Mouse (Mus musculus) midbrain, embryonic 14.5 days (tissue): ENCODE measurements around the gene Gm3285. TPM values are rescaled to one million over a fixed set of nuclear protein-coding genes. Genes with fewer than 3 reads are reported as not detected.

Experiments
- ATAC-seq: fragments of 200-750 bp; cut with Nextera tagmentation; 2 replicates; pipeline ENCODE4 v1.8.0; 2017; ENCODE audit warnings: moderate number of reproducible peaks, moderate library complexity; ENCODE audit not compliant: low FRiP score, low TSS enrichment
- DNase-seq: peaks from one replicate; pipeline ENCODE4 v3.0.0-alpha.2; 2015
- H3K27ac ChIP-seq: fragments of 300-500 bp; sonication (generic); replicated peaks from 2 replicates; pipeline ENCODE4 v1.5.1; 2014; ENCODE audit warnings: mild to moderate bottlenecking, low read depth, low read length, moderate library complexity
- H3K27me3 ChIP-seq: fragments of 300-500 bp; sonication (generic); 2 replicates; pipeline ENCODE4 v1.6.1; 2014; ENCODE audit warnings: low read length, control low read depth, mixed read lengths; ENCODE audit not compliant: control insufficient read depth, insufficient read depth
- H3K36me3 ChIP-seq: fragments of 300-500 bp; sonication (generic); 2 replicates; pipeline ENCODE4 v1.6.1; 2014; ENCODE audit warnings: low read length, control low read depth; ENCODE audit not compliant: control insufficient read depth, insufficient read depth
- H3K4me1 ChIP-seq: fragments of 300-500 bp; sonication (generic); 2 replicates; pipeline ENCODE4 v1.6.1; 2014; ENCODE audit warnings: mild to moderate bottlenecking, antibody characterized with exemption, low read length, control low read depth; ENCODE audit not compliant: control insufficient read depth, insufficient read depth
- H3K4me2 ChIP-seq: fragments of 300-500 bp; sonication (generic); 2 replicates; pipeline ENCODE4 v1.6.1; 2014; ENCODE audit warnings: mild to moderate bottlenecking, low read length, moderate library complexity
- H3K4me3 ChIP-seq: fragments of 300-500 bp; sonication (generic); replicated peaks from 2 replicates; pipeline ENCODE4 v1.5.1; 2014; ENCODE audit warnings: low read depth, low read length
- H3K9ac ChIP-seq: fragments of 300-500 bp; sonication (generic); replicated peaks from 2 replicates; pipeline ENCODE4 v1.6.1; 2014; ENCODE audit warnings: mild to moderate bottlenecking, low read length, moderate library complexity
- H3K9me3 ChIP-seq: fragments of 300-500 bp; sonication (generic); 2 replicates; pipeline ENCODE4 v1.6.1; 2016; ENCODE audit warnings: low read length, control low read depth, mixed read lengths; ENCODE audit not compliant: control insufficient read depth
- WGBS: fragments of 180-500 bp; shearing (Covaris S2); extraction: QIAGEN DNeasy Blood & Tissue Kit; methylation state at CpG from one replicate; pipeline ENCODE4 v1.1.7; 2014; 5-methylcytosine and 5-hydroxymethylcytosine counted together
- polyA plus RNA-seq: library from polyadenylated mRNA; unstranded; fragments of >200 nt; fragmentation: Nextera tagmentation; extraction: Ambion mirVana; gene quantifications from 2 replicates; pipeline ENCODE4 v1.2.1, GENCODE M21; 2014

Gm3285 gene
- polyA plus RNA-seq, 1 experiment from 2014 or later: not detected

GRCm38 (mm10) chr10:77882553-77882952 lies 20.8 kb downstream of the Gm3285 start:
- ATAC-seq: no peak
- Histone ChIP-seq H3K9me3 (no peaks in the 10 kb centered on the region), H3K9ac (no peak overlapping the region), H3K27ac (no peak overlapping the region), H3K4me2 (no peak overlapping the region), H3K27me3 (no peaks in the 10 kb centered on the region), H3K36me3 (no peaks in the 10 kb centered on the region), H3K4me3 (no peak overlapping the region), H3K4me1 (no peaks in the 10 kb centered on the region)
- DNase-seq: no peak
- WGBS: 87% methylated on average over 5 of the region's 5 CpGs

- 60% methylated on average over 12 of the region's 12 CpGs for WGBS
- H3K4me3 ChIP-seq: no peak overlapping the region
- H3K4me1 ChIP-seq: no peaks in the 10 kb centered on the region
- H3K27me3 ChIP-seq: no peaks in the 10 kb centered on the region
- no peak overlapping the region for H3K27ac ChIP-seq
- no peak overlapping the region for H3K4me2 ChIP-seq
- DNase-seq: peak; percentile 34
- H3K36me3 ChIP-seq: no peaks in the 10 kb centered on the region
- no peak overlapping the region for H3K9ac ChIP-seq
- ATAC-seq: no peak
- no peaks in the 10 kb centered on the region for H3K9me3 ChIP-seq
These were observed 24.4 kb downstream of the Gm3285 start for GRCm38 (mm10) chr10:77886007-77886747.

GRCm38 (mm10) chr10:77890987-77891565 lies 29.3 kb downstream of the Gm3285 start:
- H3K4me2 ChIP-seq: no peak overlapping the region
- H3K27ac ChIP-seq: no peak overlapping the region
- H3K36me3 ChIP-seq: no peaks in the 10 kb centered on the region
- no peak overlapping the region for H3K9ac ChIP-seq
- no peaks in the 10 kb centered on the region for H3K4me1 ChIP-seq
- DNase-seq: no peak
- ATAC-seq: no peak
- no peak overlapping the region for H3K4me3 ChIP-seq
- 87% methylated on average over 8 of the region's 8 CpGs for WGBS
- H3K9me3 ChIP-seq: no peaks in the 10 kb centered on the region
- no peaks in the 10 kb centered on the region for H3K27me3 ChIP-seq

GRCm38 (mm10) chr10:77895562-77895961 lies 33.8 kb downstream of the Gm3285 start:
- Histone ChIP-seq H3K4me1 (no peaks in the 10 kb centered on the region), H3K27ac (no peak overlapping the region), H3K9me3 (no peaks in the 10 kb centered on the region), H3K36me3 (no peaks in the 10 kb centered on the region), H3K4me2 (no peak overlapping the region), H3K27me3 (no peaks in the 10 kb centered on the region), H3K9ac (no peak overlapping the region), H3K4me3 (no peak overlapping the region)
- no peak for ATAC-seq
- WGBS: 43% methylated on average over 5 of the region's 5 CpGs
- peak; percentile 30 for DNase-seq

GRCm38 (mm10) chr10:77900126-77900525 lies 38.4 kb downstream of the Gm3285 start:
- WGBS: 80% methylated on average over 7 of the region's 7 CpGs
- H3K4me2 ChIP-seq: no peak overlapping the region

GRCm38 (mm10) chr10:77900903-77901818 lies 39.4 kb downstream of the Gm3285 start:
- H3K4me2 ChIP-seq: peak overlapping the region; percentile 73
- no peaks in the 10 kb centered on the region for H3K36me3 ChIP-seq
- H3K4me3 ChIP-seq: peak overlapping the region; percentile 56
- H3K4me1 ChIP-seq: 0 out of 2 replicates have a peak, but pooled peaks cover 4% of the 10 kb centered on the region
- 84% methylated on average over 27 of the region's 27 CpGs for WGBS
- H3K9ac ChIP-seq: peak overlapping the region; percentile 64; the same call in 1 of the 2 replicates
- no peaks in the 10 kb centered on the region for H3K9me3 ChIP-seq
- H3K27me3 ChIP-seq: no peaks in the 10 kb centered on the region
- H3K27ac ChIP-seq: no peak overlapping the region
- no peak for DNase-seq
- ATAC-seq: no peak

More at GRCm38 (mm10) chr10:77900126-77900525, 38.4 kb downstream of the Gm3285 start:
- Histone ChIP-seq H3K4me3 (no peak overlapping the region), H3K9me3 (no peaks in the 10 kb centered on the region), H3K4me1 (0 out of 2 replicates have a peak, but pooled peaks cover 4% of the 10 kb centered on the region), H3K27me3 (no peaks in the 10 kb centered on the region), H3K9ac (no peak overlapping the region), H3K36me3 (no peaks in the 10 kb centered on the region), H3K27ac (no peak overlapping the region)
- ATAC-seq (no peak), DNase-seq (no peak)

GRCm38 (mm10) chr10:77901871-77902210 lies 40.1 kb downstream of the Gm3285 start:
- DNase-seq (no peak), ATAC-seq (peak; percentile 42)
- under 1% methylated on average over 14 of the region's 14 CpGs for WGBS
- peak overlapping the region; percentile 56 for H3K27ac ChIP-seq
- no peaks in the 10 kb centered on the region for H3K36me3 ChIP-seq
- H3K4me2 ChIP-seq: peak overlapping the region; percentile 73
- H3K4me1 ChIP-seq: 0 out of 2 replicates have a peak, but pooled peaks cover 4% of the 10 kb centered on the region
- H3K4me3 ChIP-seq: peak overlapping the region; percentile 56
- H3K9me3 ChIP-seq: no peaks in the 10 kb centered on the region
- peak overlapping the region; percentile 64 for H3K9ac ChIP-seq
- H3K27me3 ChIP-seq: no peaks in the 10 kb centered on the region

GRCm38 (mm10) chr10:77902211-77902893 lies 40.6 kb downstream of the Gm3285 start, which contains the start of gene Lrrc3:
Gene Lrrc3, minus strand, starts transcription at chr10:77902536.
- peak within 1 kb of the TSS; percentile 66 for H3K27ac ChIP-seq
- no peaks in the 10 kb centered on the region for H3K27me3 ChIP-seq
- peak; percentile 82 for DNase-seq
- H3K4me1 ChIP-seq: 0 out of 2 replicates have a peak, but pooled peaks cover 4% of the 10 kb centered on the region
- no peaks in the 10 kb centered on the region for H3K36me3 ChIP-seq
- H3K4me2 ChIP-seq: peak within 1 kb of the TSS; percentile 73
- H3K4me3 ChIP-seq: peak within 1 kb of the TSS; percentile 56
- H3K9ac ChIP-seq: peak within 1 kb of the TSS; percentile 64
- peak; percentile 75 for ATAC-seq
- WGBS: under 1% methylated on average over 43 of the region's 46 CpGs
- no peaks in the 10 kb centered on the region for H3K9me3 ChIP-seq
